ENCODE assay signal across 8 mouse cellular contexts in the genomic region with DNA sequence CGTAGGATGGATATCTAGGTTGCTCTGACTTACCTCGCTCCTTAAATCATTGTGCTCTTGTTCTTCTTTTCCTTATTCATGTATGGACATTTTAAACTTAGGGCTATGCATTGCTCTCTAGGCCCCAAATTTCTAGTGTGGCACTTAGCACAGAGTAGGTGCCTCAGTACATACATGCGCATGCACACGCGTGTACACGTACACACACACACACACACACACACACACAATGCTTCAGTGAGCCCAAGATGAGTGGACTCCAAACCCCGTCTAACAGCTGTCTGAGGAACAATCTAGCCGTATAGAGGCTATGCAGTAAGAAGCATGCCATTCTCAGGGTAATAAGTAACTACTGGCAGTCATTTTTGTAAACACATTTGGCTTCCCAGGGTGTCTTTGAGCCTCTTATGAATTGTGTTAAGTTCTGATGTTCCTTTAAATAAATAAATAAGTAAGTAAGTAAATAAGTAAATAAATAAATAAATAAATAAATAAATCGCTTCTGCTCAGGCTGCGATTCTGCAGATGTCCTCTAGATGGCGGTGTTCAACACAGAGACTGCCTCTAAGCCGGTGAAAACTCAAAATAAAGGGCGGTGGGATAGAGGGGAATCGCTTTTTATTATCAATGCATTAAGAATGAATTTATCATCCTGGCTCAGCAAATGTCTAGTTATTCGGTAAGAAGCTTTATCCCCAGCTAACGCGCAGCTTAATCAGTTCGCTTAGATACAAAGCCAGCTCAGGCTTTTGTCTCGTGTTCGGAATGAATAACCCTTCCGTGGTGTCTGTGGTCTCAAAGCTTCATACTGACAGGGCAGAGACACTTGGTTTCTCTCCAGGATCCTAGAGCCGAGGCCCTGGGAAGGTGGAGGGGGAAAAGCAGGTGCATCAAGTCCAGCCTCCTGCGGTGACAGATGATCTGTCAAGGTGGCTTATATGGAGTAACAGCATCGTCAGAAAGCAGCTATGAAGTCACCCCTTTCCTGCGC.
DNase-seq lines count a peak whose midpoint lies in the region; ATAC-seq and TF ChIP-seq lines count a peak whose summit lies in the region.

No protein-coding gene starts in this region.

- DNase-seq in left cerebral cortex, adult 2 months (ENCODE audit: extremely low spot score in 1 of 2, low spot score in 2 of 2) = peak; percentile 51 to 55
- DNase-seq in left cerebral cortex, adult 8-10 months (ENCODE audit: low spot score in 2 of 2) = no peak
- DNase-seq in adrenal gland, adult 8-10 months = peak; percentile 10
- DNase-seq in embryo, embryonic 11 days = peak; percentile 76
- DNase-seq in liver, postnatal 0 days = peak; percentile 33
- peak; percentile 79 for DNase-seq in retina, postnatal 1 day

- 0 out of 2 replicates have a peak, but pooled peaks cover 6% of the 10 kb centered on the region for H3K4me1 ChIP-seq in hindbrain, embryonic 12.5 days
- no peaks in the 10 kb centered on the region for H3K4me1 ChIP-seq in liver, postnatal 0 days (ENCODE audit: insufficient read depth)

- no peaks in the 10 kb centered on the region; the same call in 1 of the 2 replicates for H3K27me3 ChIP-seq in hindbrain, embryonic 12.5 days
- H3K27me3 ChIP-seq in liver, postnatal 0 days (ENCODE audit: insufficient read depth, low read length) = no peaks in the 10 kb centered on the region

- no peak for TF ChIP-seq EP300 in liver, postnatal 0 days (IDR thresholded peaks at IDR 0.05; ENCODE audit: low read depth)

- peak overlapping the region; percentile 34 for H3K4me2 ChIP-seq in hindbrain, embryonic 12.5 days (replicated peaks)
- no peak overlapping the region for H3K4me2 ChIP-seq in liver, postnatal 0 days (ENCODE audit: low read depth, low read length)

- H3K9ac ChIP-seq in hindbrain, embryonic 12.5 days = no peak overlapping the region
- H3K9ac ChIP-seq in liver, postnatal 0 days (replicated peaks) = no peak overlapping the region

- intact Hi-C loops in left cerebral cortex, adult 2 months (cut with DNase I) = loop anchor here (1.0 to 5.0 kb wide), 4 partner anchors 63 to 543 kb away; no protein-coding TSS in a partner anchor

- no peaks in the 10 kb centered on the region for H3K36me3 ChIP-seq in hindbrain, embryonic 12.5 days
- no peaks in the 10 kb centered on the region for H3K36me3 ChIP-seq in liver, postnatal 0 days (replicated peaks; ENCODE audit: insufficient read depth, low read length)

- H3K27ac ChIP-seq in left cerebral cortex, adult 2 months = peak overlapping the region; percentile 37; the same call in 1 of the 2 replicates
- H3K27ac ChIP-seq in hindbrain, embryonic 12.5 days = no peak overlapping the region
- no peak overlapping the region for H3K27ac ChIP-seq in liver, postnatal 0 days (ENCODE audit: low read depth)

- peak overlapping the region; percentile 46 for H3K4me3 ChIP-seq in left cerebral cortex, adult 2 months
- no peak overlapping the region for H3K4me3 ChIP-seq in hindbrain, embryonic 12.5 days
- H3K4me3 ChIP-seq in liver, postnatal 0 days (ENCODE audit: low read depth, low read length) = no peak overlapping the region

- peak; percentile 98 for TF ChIP-seq CTCF in left cerebral cortex, adult 2 months (IDR thresholded peaks at IDR 0.05)
- TF ChIP-seq CTCF in liver, postnatal 0 days (IDR thresholded peaks at IDR 0.05; ENCODE audit: low read depth) = peak; percentile 73

- WGBS in hindbrain, embryonic 12.5 days = 56% methylated on average over 25 of the region's 25 CpGs
- WGBS in liver, postnatal 0 days (ENCODE audit: insufficient replicate concordance) = 57% methylated on average over 25 of the region's 25 CpGs

- no peaks in the 10 kb centered on the region for H3K9me3 ChIP-seq in hindbrain, embryonic 12.5 days (replicated peaks)
- H3K9me3 ChIP-seq in liver, postnatal 0 days (ENCODE audit: low read length) = no peaks in the 10 kb centered on the region

- ATAC-seq in hindbrain, embryonic 12.5 days (ENCODE audit: low FRiP score) = no peak
- ATAC-seq in liver, postnatal 0 days = no peak
- no peak for ATAC-seq in erythroid progenitor cell, adult 5-6 weeks (replicated peaks; ENCODE audit: low FRiP score, poor library complexity, severe bottlenecking)

Comparison
In these comparisons a context has a peak if more than half of its experiments do, and no peak if none do; other contexts are left out.
1. DNase-seq: peak in left cerebral cortex, adult 2 months (2 of 2), adrenal gland, adult 8-10 months (single experiment), embryo, embryonic 11 days (single experiment), liver, postnatal 0 days (single experiment) and retina, postnatal 1 day (single experiment); none in left cerebral cortex, adult 8-10 months (0 of 2).